Mouse (Mus musculus): Measurements from ENCODE around the gene Inf2. TPM values are rescaled to one million over a fixed set of nuclear protein-coding genes. Genes with fewer than 3 reads are reported as not detected.

The Inf2 gene
- polyA plus RNA-seq (2015; fragmentation: Nextera tagmentation; extraction: Ambion mirVana), result 1.8 and 1.9 TPM in 2 replicates

GRCm38 (mm10) chr12:112588426-112589256, at the start of gene Inf2:
Gene Inf2 (plus strand): TSS chr12:112588784.
- Histone ChIP-seq H3K4me2 (ENCODE audit: low read depth, low read length) (peak within 1 kb of the TSS; percentile 86), H3K4me3 (ENCODE audit: low read depth, low read length) (peak within 1 kb of the TSS; percentile 62), H3K36me3 (replicated peaks; ENCODE audit: insufficient read depth, low read length) (no peaks in the 10 kb centered on the region), H3K27me3 (ENCODE audit: insufficient read depth, low read length) (no peaks in the 10 kb centered on the region), H3K9me3 (ENCODE audit: low read length) (no peaks in the 10 kb centered on the region), H3K4me1 (ENCODE audit: insufficient read depth) (peaks cover 66% of the 10 kb centered on the region), H3K27ac (ENCODE audit: low read depth) (peak within 1 kb of the TSS; percentile 81), H3K9ac (replicated peaks) (peak within 1 kb of the TSS; percentile 68)
- under 1% methylated on average over 43 of the region's 60 CpGs for WGBS (ENCODE audit: insufficient replicate concordance)
- ATAC-seq, result peak; percentile 72
- no peak for TF ChIP-seq CTCF (IDR thresholded peaks at IDR 0.05; ENCODE audit: low read depth)
- TF ChIP-seq EP300 (IDR thresholded peaks at IDR 0.05; ENCODE audit: low read depth), result no peak
- DNase-seq, result peak; percentile 88

GRCm38 (mm10) chr12:112539466-112539965, 49.1 kb upstream of the Inf2 start:
- no peaks in the 10 kb centered on the region for H3K27me3 ChIP-seq (ENCODE audit: insufficient read depth, low read length)

GRCm38 (mm10) chr12:112540321-112540720, 48.3 kb upstream of the Inf2 start:
- TF ChIP-seq CTCF (IDR thresholded peaks at IDR 0.05; ENCODE audit: low read depth) (no peak), EP300 (IDR thresholded peaks at IDR 0.05; ENCODE audit: low read depth) (no peak)
- H3K36me3 ChIP-seq (replicated peaks; ENCODE audit: insufficient read depth, low read length), result no peaks in the 10 kb centered on the region
- H3K27me3 ChIP-seq (ENCODE audit: insufficient read depth, low read length), result no peaks in the 10 kb centered on the region
- WGBS (ENCODE audit: insufficient replicate concordance), result 89% methylated on average over 12 of the region's 12 CpGs
- no peak for ATAC-seq
- H3K4me2 ChIP-seq (ENCODE audit: low read depth, low read length), result no peak overlapping the region
- no peaks in the 10 kb centered on the region for H3K9me3 ChIP-seq (ENCODE audit: low read length)
- no peaks in the 10 kb centered on the region; the same call in 1 of the 2 replicates for H3K4me1 ChIP-seq (ENCODE audit: insufficient read depth)
- DNase-seq, result no peak
- no peak overlapping the region for H3K27ac ChIP-seq (ENCODE audit: low read depth)
- no peak overlapping the region for H3K4me3 ChIP-seq (ENCODE audit: low read depth, low read length)
- no peak overlapping the region for H3K9ac ChIP-seq (replicated peaks)

More at GRCm38 (mm10) chr12:112539466-112539965, 49.1 kb upstream of the Inf2 start:
- 82% methylated on average over 7 of the region's 7 CpGs for WGBS (ENCODE audit: insufficient replicate concordance)
- no peaks in the 10 kb centered on the region for H3K36me3 ChIP-seq (replicated peaks; ENCODE audit: insufficient read depth, low read length)
- H3K9me3 ChIP-seq (ENCODE audit: low read length), result no peaks in the 10 kb centered on the region
- no peak overlapping the region for H3K27ac ChIP-seq (ENCODE audit: low read depth)
- no peak overlapping the region for H3K9ac ChIP-seq (replicated peaks)
- ATAC-seq (no peak), DNase-seq (no peak)
- TF ChIP-seq CTCF (IDR thresholded peaks at IDR 0.05; ENCODE audit: low read depth) (no peak), EP300 (IDR thresholded peaks at IDR 0.05; ENCODE audit: low read depth) (no peak)
- no peak overlapping the region for H3K4me3 ChIP-seq (ENCODE audit: low read depth, low read length)
- no peak overlapping the region for H3K4me2 ChIP-seq (ENCODE audit: low read depth, low read length)
- no peaks in the 10 kb centered on the region; the same call in 1 of the 2 replicates for H3K4me1 ChIP-seq (ENCODE audit: insufficient read depth)

- H3K9me3 ChIP-seq (ENCODE audit: low read length), result no peaks in the 10 kb centered on the region
- ATAC-seq (no peak), DNase-seq (no peak)
- H3K9ac ChIP-seq (replicated peaks), result no peak overlapping the region
- no peak overlapping the region for H3K4me2 ChIP-seq (ENCODE audit: low read depth, low read length)
- no peaks in the 10 kb centered on the region; the same call in 1 of the 2 replicates for H3K4me1 ChIP-seq (ENCODE audit: insufficient read depth)
- H3K36me3 ChIP-seq (replicated peaks; ENCODE audit: insufficient read depth, low read length), result no peaks in the 10 kb centered on the region
- 68% methylated on average over 8 of the region's 8 CpGs for WGBS (ENCODE audit: insufficient replicate concordance)
- H3K27ac ChIP-seq (ENCODE audit: low read depth), result no peak overlapping the region
- no peaks in the 10 kb centered on the region for H3K27me3 ChIP-seq (ENCODE audit: insufficient read depth, low read length)
- no peak overlapping the region for H3K4me3 ChIP-seq (ENCODE audit: low read depth, low read length)
- no peak for TF ChIP-seq EP300 (IDR thresholded peaks at IDR 0.05; ENCODE audit: low read depth)
- TF ChIP-seq CTCF (IDR thresholded peaks at IDR 0.05; ENCODE audit: low read depth), result no peak
Measured at GRCm38 (mm10) chr12:112541483-112542091, 47.0 kb upstream of the Inf2 start.

DNA sequence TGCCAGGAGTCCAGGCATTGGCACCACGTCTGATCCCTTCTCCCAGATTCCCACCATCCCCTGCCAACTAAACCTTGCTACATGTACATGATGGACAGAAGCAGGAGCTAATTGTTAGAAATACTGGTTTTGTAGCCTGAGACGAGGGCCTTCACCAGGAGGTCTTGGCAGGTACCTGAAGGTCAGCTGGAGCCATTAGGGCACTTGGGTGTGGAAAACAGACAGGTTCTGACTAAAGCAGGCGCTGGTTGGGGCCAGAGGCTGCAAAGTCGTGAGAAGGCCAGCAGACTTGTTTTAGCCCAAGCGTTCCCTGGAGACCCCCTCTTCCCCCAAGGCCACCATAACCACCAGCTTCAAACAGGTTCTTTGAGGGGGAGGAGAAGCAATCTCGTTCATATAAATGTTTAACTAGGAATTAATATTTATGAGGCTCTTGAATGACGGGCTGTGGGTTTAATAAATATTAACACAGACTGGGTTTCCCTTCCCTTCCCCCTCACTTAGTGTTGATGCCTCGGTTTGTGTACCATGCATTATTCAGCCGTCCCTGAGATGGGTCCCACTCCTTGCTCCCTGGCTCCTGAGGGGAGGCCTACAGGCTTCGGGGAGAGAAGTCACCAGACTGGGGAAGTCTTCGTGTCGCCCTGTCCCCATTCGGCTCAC, 46.2 kb upstream of the Inf2 start:
- Histone ChIP-seq H3K36me3 (replicated peaks; ENCODE audit: insufficient read depth, low read length) (no peaks in the 10 kb centered on the region), H3K27me3 (ENCODE audit: insufficient read depth, low read length) (no peaks in the 10 kb centered on the region), H3K9ac (replicated peaks) (no peak overlapping the region; the same call in 1 of the 2 replicates), H3K27ac (ENCODE audit: low read depth) (no peak overlapping the region), H3K9me3 (ENCODE audit: low read length) (no peaks in the 10 kb centered on the region), H3K4me1 (ENCODE audit: insufficient read depth) (no peaks in the 10 kb centered on the region; the same call in 1 of the 2 replicates), H3K4me3 (ENCODE audit: low read depth, low read length) (no peak overlapping the region), H3K4me2 (ENCODE audit: low read depth, low read length) (no peak overlapping the region)
- no peak for DNase-seq
- WGBS (ENCODE audit: insufficient replicate concordance), result 70% methylated on average over 13 of the region's 13 CpGs
- TF ChIP-seq EP300 (IDR thresholded peaks at IDR 0.05; ENCODE audit: low read depth) (no peak), CTCF (IDR thresholded peaks at IDR 0.05; ENCODE audit: low read depth) (no peak)
- no peak; the same call in 1 of the 2 replicates for ATAC-seq
